ENCODE assay signal across 22 mouse cellular contexts in the genomic region with DNA sequence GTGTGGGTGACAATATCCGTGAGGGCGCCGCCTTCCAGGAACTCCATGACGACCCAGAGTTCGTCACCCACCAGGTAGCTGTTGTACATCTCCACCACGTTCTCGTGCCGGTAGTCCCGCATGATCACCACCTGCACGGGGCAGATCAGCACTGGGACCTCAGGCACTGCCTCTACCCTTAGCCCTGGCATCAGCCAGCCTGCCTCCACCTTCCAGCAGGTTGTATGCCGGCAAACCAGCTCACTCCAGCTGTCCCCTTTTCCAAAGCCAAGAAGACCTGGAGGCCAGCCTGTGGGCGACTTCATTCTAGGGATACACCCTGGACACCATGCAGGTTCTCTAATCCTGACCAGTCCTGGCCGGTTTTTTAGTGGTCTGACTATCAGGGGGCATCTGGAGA. TPM values are rescaled to one million over a fixed set of nuclear protein-coding genes. Genes with fewer than 3 reads are reported as not detected.
"Had no signal": no experiment of that assay in that cellular context is flagged by ENCODE, and none has a peak within 500 bp of the region (broad histone marks: within the 10 kb centered on the region; RNA-seq: fewer than 3 reads in every experiment).

No protein-coding gene starts in this region.

- H3K4me1 ChIP-seq: midbrain, embryonic 15.5 days had no signal

- H3K27me3 ChIP-seq: limb, embryonic 15.5 days; liver, embryonic 12.5 days; megakaryocyte, embryonic 14.5 days; midbrain, embryonic 15.5 days; neural tube, embryonic 13.5 days had no signal

- H3K27ac ChIP-seq: kidney, postnatal 0 days; limb, embryonic 15.5 days; liver, embryonic 12.5 days; macrophage; midbrain, embryonic 15.5 days; neural tube, embryonic 13.5 days had no signal

- H3K4me3 ChIP-seq: limb, embryonic 15.5 days; liver, embryonic 12.5 days; megakaryocyte, embryonic 14.5 days; midbrain, embryonic 15.5 days; neural tube, embryonic 13.5 days had no signal

- DNase-seq: kidney, postnatal 36 days; layer of hippocampus, adult 9-11 months; lung, embryonic 14.5 days; lung, postnatal 10 days; right cerebral cortex, postnatal 14 days; thymus, postnatal 4 days had no signal

RNA-seq across cellular contexts. Expression of a gene that starts 15.9 kb away (rescaled TPM):
- total RNA-seq: monocyte, adult 5-6 weeks had no signal
- polyA plus RNA-seq: limb, embryonic 11.5 days; liver, embryonic 12.5 days; liver, embryonic 16.5 days; lung, embryonic 14.5 days; macrophage; midbrain, embryonic 11.5 days; neural tube, embryonic 13.5 days had no signal

RNA-seq across cellular contexts. Expression of a gene that starts 22.3 kb away (rescaled TPM):
- total RNA-seq: layer of hippocampus, adult 18-20 months; layer of hippocampus, postnatal 36 days; left cerebral cortex, adult 8-10 months; left cerebral cortex, postnatal 25 days; monocyte, adult 5-6 weeks had no signal
- polyA plus RNA-seq: limb, embryonic 11.5 days; limb, embryonic 15.5 days; liver, embryonic 12.5 days; lung, embryonic 14.5 days; macrophage; midbrain, embryonic 11.5 days; midbrain, embryonic 15.5 days; neural tube, embryonic 13.5 days had no signal

RNA-seq across cellular contexts. Expression of a gene that starts 40.3 kb away (rescaled TPM):
- total RNA-seq: layer of hippocampus, adult 18-20 months; layer of hippocampus, postnatal 36 days; left cerebral cortex, adult 8-10 months; left cerebral cortex, postnatal 25 days; monocyte, adult 5-6 weeks had no signal
- polyA plus RNA-seq: kidney, postnatal 0 days; limb, embryonic 11.5 days; limb, embryonic 15.5 days; liver, embryonic 12.5 days; liver, embryonic 16.5 days; lung, embryonic 14.5 days; macrophage; midbrain, embryonic 11.5 days; midbrain, embryonic 15.5 days; neural tube, embryonic 13.5 days; stomach, embryonic 16.5 days had no signal
